Mouse (Mus musculus): ENCODE data around the gene Rpl7l1. TPM values are rescaled to one million over a fixed set of nuclear protein-coding genes. Genes with fewer than 3 reads are reported as not detected.

Gene Rpl7l1
- total RNA-seq, 2 experiments from 2014 or later: 59.8 to 61.8 TPM

GRCm38 (mm10) chr17:46735287-46735686, 47.2 kb downstream of the Rpl7l1 start:
- DNase-seq: no peak

GRCm38 (mm10) chr17:46734055-46734454, 48.4 kb downstream of the Rpl7l1 start:
- DNase-seq: no peak

- DNase-seq: peak in 1 of 2 experiments; percentile 23
Measured at GRCm38 (mm10) chr17:46728904-46729318, 53.6 kb downstream of the Rpl7l1 start, which contains the start of gene Gnmt. TSS of gene Gnmt (minus strand) at chr17:46729168.

GRCm38 (mm10) chr17:46728496-46728895, 54.0 kb downstream of the Rpl7l1 start:
- DNase-seq: no peak

- DNase-seq: no peak
Measured at GRCm38 (mm10) chr17:46728021-46728420, 54.5 kb downstream of the Rpl7l1 start.

GRCm38 (mm10) chr17:46727271-46727670, 55.2 kb downstream of the Rpl7l1 start:
- DNase-seq: no peak

- DNase-seq: no peak
Measured at GRCm38 (mm10) chr17:46725731-46726645, 56.5 kb downstream of the Rpl7l1 start.

GRCm38 (mm10) chr17:46725273-46725672, 57.2 kb downstream of the Rpl7l1 start:
- DNase-seq: peak; percentile 21 to 35

GRCm38 (mm10) chr17:46724477-46725084, 57.9 kb downstream of the Rpl7l1 start:
- no peak for DNase-seq

Other genes starting within 250 kb of the Rpl7l1 start
- gene Cul9, start 236.3 kb downstream of the Rpl7l1 start, total RNA-seq (2021): 10 to 100 TPM; 23.9 to 25.7 TPM
- gene Srf, start 226.5 kb downstream of the Rpl7l1 start, total RNA-seq (2021): 10 to 100 TPM; 88.4 to 93.6 TPM
- gene Ptk7, start 153.2 kb downstream of the Rpl7l1 start, total RNA-seq (2021): 1 to 10 TPM; 2.0 to 2.5 TPM
- gene Klc4, start 136.7 kb downstream of the Rpl7l1 start, total RNA-seq (2021): 10 to 100 TPM; 25.9 to 26.8 TPM
- 100 to 1,000 TPM; 136 to 141 TPM for gene Mrpl2, start 136.4 kb downstream of the Rpl7l1 start, total RNA-seq (2021)
- 10 to 100 TPM; 16.9 to 18.8 TPM for gene Cul7, start 132.3 kb downstream of the Rpl7l1 start, total RNA-seq (2021)
- gene Rrp36, start 108.3 kb downstream of the Rpl7l1 start, total RNA-seq (2021): 10 to 100 TPM; 13.4 to 14.2 TPM
- gene Mea1, start 103.9 kb downstream of the Rpl7l1 start, total RNA-seq (2021): 10 to 100 TPM; 52.0 to 52.2 TPM
- gene Klhdc3, start 101.8 kb downstream of the Rpl7l1 start, total RNA-seq (2021): 10 to 100 TPM; 53.5 to 60.2 TPM
- gene Ppp2r5d, start 77.6 kb downstream of the Rpl7l1 start, total RNA-seq (2021): 10 to 100 TPM; 29.0 to 30.0 TPM
- gene Pex6, start 71.2 kb downstream of the Rpl7l1 start, total RNA-seq (2021): 10 to 100 TPM; 36.1 to 39.2 TPM
- gene Gnmt, start 53.5 kb downstream of the Rpl7l1 start, total RNA-seq (2021): 1 to 10 TPM; 3.7 to 4.1 TPM
- 10 to 100 TPM; 16.5 to 18.2 TPM for gene Cnpy3, start 30.5 kb downstream of the Rpl7l1 start, total RNA-seq (2021)
- gene Ptcra, start 19.0 kb downstream of the Rpl7l1 start, total RNA-seq (2021): not detected
- 10 to 100 TPM; 24.4 to 29.4 TPM for gene 2310039H08Rik, start 10.0 kb downstream of the Rpl7l1 start, total RNA-seq (2021)
- gene Bicral, start 75.8 kb upstream of the Rpl7l1 start, total RNA-seq (2021): 10 to 100 TPM in 1 of 2 experiments, 1 to 10 TPM in 1; 7.5 to 13.0 TPM
- gene Tbcc, start 108.0 kb upstream of the Rpl7l1 start, total RNA-seq (2021): 10 to 100 TPM; 16.0 to 16.6 TPM
- not detected for gene Prph2, start 127.8 kb upstream of the Rpl7l1 start, total RNA-seq (2021)
- 10 to 100 TPM; 68.8 to 77.6 TPM for gene Ubr2, start 227.9 kb upstream of the Rpl7l1 start, total RNA-seq (2021)